Mouse (Mus musculus) midbrain, embryonic 15.5 days (tissue): ENCODE measurements at regions not wholly inside any gene's neighbourhood (a gene's known extent, or its start where the extent isn't known, plus 50 kb on each side); places are given as distances from the start of the nearest gene placed in this dataset.

Experiments
- ATAC-seq: fragments of 200-750 bp; cut with Nextera tagmentation; replicated peaks from 2 replicates; pipeline ENCODE4 v1.8.0; 2017; ENCODE audit warnings: moderate TSS enrichment
- H3K27ac ChIP-seq: fragments of 300-500 bp; sonication (generic); 2 replicates; pipeline ENCODE4 v1.5.1; 2015; ENCODE audit warnings: mild to moderate bottlenecking, inconsistent platforms
- H3K27me3 ChIP-seq: fragments of 300-500 bp; sonication (generic); replicated peaks from 2 replicates; pipeline ENCODE4 v1.6.1; 2015; ENCODE audit warnings: inconsistent platforms
- H3K36me3 ChIP-seq: fragments of 300-500 bp; sonication (generic); replicated peaks from 2 replicates; pipeline ENCODE4 v1.6.1; 2015; ENCODE audit warnings: inconsistent platforms
- H3K4me1 ChIP-seq: fragments of 300-500 bp; sonication (generic); 2 replicates; pipeline ENCODE4 v1.6.1; 2015; ENCODE audit warnings: inconsistent platforms
- H3K4me2 ChIP-seq: fragments of 300-500 bp; sonication (generic); 2 replicates; pipeline ENCODE4 v1.6.1; 2015; ENCODE audit warnings: inconsistent platforms, mild to moderate bottlenecking, moderate library complexity
- H3K4me3 ChIP-seq: fragments of 300-500 bp; sonication (generic); 2 replicates; pipeline ENCODE4 v1.5.1; 2015; ENCODE audit warnings: mild to moderate bottlenecking, inconsistent platforms
- H3K9ac ChIP-seq: fragments of 300-500 bp; sonication (generic); 2 replicates; pipeline ENCODE4 v1.6.1; 2015; ENCODE audit warnings: mild to moderate bottlenecking, inconsistent platforms
- H3K9me3 ChIP-seq: fragments of 300-500 bp; sonication (generic); 2 replicates; pipeline ENCODE4 v1.6.1; 2016; ENCODE audit warnings: inconsistent platforms
- WGBS: fragments of 180-500 bp; shearing (Covaris S2); methylation state at CpG from one replicate; pipeline ENCODE4 v1.1.7; 2015; ENCODE audit warnings: mixed read lengths; 5-methylcytosine and 5-hydroxymethylcytosine counted together

DNA sequence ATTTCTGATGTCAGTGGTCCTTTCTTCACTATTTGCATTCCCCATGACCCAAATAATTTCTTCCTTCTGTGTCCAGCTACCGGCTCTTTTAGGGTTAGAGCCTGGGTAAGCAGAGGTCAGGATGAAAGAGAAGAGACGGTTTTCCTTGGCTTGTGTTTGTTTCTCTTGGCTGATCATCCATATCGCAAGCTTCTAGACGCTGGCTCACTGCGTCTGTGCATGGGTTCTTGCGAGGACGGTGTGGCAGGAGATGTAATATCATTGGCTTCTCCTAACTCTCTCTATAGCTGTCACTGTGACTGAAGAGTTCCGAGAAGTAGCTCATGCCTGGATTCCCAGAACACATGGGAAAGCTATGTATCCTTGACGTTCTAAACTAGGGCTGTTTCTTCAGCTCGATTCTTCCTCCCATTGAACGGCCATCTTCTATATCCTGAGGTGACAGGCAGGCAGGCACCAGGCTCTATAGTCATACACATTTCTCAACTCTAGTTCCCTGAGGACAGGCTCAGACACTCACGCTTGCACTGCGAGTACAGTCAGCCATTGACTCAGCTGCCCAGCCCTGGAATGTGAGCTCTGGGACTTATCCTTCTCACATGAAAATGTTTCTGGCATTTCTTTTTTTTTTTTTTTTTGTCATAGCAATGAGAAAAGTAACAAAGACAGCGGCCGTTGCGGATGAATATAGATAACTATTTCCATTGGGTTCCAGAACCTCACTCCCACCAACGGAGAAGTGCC is 85.0 kb downstream of the Bach1 start:
- Histone ChIP-seq H3K36me3 (no peaks in the 10 kb centered on the region), H3K4me3 (no peak overlapping the region), H3K9ac (no peak overlapping the region), H3K4me1 (peaks cover 7% of the 10 kb centered on the region; the same call in 1 of the 2 replicates), H3K27ac (no peak overlapping the region), H3K27me3 (no peaks in the 10 kb centered on the region), H3K4me2 (no peak overlapping the region), H3K9me3 (no peaks in the 10 kb centered on the region)
- WGBS: 66% methylated on average over 17 of the region's 17 CpGs
- no peak for ATAC-seq

DNA sequence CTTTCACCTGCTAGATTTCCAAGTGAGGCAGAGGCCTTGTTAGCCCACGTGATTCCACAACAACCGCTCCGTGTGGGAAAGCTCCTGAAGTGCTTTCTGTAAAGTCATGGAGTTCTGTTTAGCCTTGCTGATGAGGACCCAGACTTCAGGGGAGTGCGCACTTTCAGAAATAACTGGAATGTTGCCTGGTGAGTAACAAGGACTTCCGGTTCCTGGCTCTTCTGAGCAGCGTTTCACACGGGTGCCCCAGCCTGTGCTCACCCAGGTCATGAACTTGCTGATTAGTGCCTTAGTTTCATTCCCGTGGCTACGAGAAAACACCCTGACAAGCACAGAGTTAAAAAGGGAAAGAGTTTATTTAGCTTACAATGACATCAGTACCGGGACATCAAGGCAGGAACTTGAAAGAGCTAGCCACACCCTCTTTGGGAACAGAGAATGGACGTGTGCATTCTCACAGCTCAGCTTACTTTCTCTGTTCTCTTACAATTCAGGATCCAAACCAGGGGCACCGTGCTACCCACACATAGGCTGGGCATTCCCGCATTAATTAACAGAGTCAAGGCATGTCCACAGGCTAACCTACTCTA is 85.8 kb downstream of the Bach1 start:
- H3K4me2 ChIP-seq: no peak overlapping the region
- WGBS: 55% methylated on average over 13 of the region's 13 CpGs
- H3K9ac ChIP-seq: no peak overlapping the region
- H3K27me3 ChIP-seq: no peaks in the 10 kb centered on the region
- no peaks in the 10 kb centered on the region for H3K36me3 ChIP-seq
- ATAC-seq: no peak
- H3K4me1 ChIP-seq: peaks cover 7% of the 10 kb centered on the region; the same call in 1 of the 2 replicates
- no peaks in the 10 kb centered on the region for H3K9me3 ChIP-seq
- no peak overlapping the region for H3K4me3 ChIP-seq
- no peak overlapping the region for H3K27ac ChIP-seq

DNA sequence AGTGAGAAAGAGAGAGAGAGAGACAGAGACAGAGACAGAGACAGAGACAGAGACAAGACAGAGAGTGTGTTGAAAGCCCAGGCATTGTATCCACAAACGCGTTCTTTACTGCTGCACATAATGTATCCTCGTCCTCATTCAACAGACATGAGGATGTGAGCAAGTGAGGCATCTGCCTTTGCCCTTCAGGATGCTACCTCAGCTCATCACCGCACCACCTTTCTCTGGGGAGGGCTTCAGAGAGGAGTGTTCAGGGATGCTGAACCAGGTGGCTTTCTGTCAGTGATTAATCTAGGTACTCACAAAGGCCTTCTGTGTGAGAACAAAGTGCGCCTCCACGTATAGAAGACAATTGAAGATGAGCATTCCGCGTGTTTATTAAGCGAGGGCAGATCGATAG is 90.8 kb downstream of the Bach1 start:
- H3K27ac ChIP-seq: no peak overlapping the region

DNA sequence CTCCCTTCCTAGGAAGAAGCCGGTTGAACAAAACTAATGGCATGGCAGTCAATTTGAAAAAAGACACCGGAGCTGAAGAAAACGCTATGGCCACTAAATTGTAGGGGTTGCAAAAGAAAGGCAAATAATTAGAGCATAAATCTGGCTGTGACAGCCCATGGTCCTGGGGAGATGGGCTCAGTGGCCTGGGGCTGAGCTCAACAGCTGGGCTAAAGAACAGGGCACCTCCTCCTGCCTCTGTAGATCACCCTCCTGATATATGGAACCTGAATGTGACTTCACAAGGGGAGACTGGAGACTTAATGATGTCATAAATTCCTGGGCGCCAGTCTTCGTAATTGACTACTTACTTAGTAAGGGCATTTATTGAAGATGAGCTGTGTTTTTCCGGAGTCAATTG is 91.2 kb downstream of the Bach1 start:
- Histone ChIP-seq H3K9ac (no peak overlapping the region), H3K27ac (no peak overlapping the region), H3K27me3 (no peaks in the 10 kb centered on the region), H3K36me3 (no peaks in the 10 kb centered on the region), H3K4me2 (no peak overlapping the region), H3K4me3 (no peak overlapping the region), H3K9me3 (no peaks in the 10 kb centered on the region), H3K4me1 (no peaks in the 10 kb centered on the region)
- ATAC-seq: no peak
- WGBS: 85% methylated on average over 6 of the region's 6 CpGs

More for the DNA sequence above, 90.8 kb downstream of the Bach1 start:
- Histone ChIP-seq H3K36me3 (no peaks in the 10 kb centered on the region), H3K9ac (no peak overlapping the region), H3K9me3 (no peaks in the 10 kb centered on the region), H3K4me2 (no peak overlapping the region), H3K4me1 (no peaks in the 10 kb centered on the region), H3K4me3 (no peak overlapping the region), H3K27me3 (no peaks in the 10 kb centered on the region)
- 93% methylated on average over 10 of the region's 10 CpGs for WGBS
- ATAC-seq: no peak

DNA sequence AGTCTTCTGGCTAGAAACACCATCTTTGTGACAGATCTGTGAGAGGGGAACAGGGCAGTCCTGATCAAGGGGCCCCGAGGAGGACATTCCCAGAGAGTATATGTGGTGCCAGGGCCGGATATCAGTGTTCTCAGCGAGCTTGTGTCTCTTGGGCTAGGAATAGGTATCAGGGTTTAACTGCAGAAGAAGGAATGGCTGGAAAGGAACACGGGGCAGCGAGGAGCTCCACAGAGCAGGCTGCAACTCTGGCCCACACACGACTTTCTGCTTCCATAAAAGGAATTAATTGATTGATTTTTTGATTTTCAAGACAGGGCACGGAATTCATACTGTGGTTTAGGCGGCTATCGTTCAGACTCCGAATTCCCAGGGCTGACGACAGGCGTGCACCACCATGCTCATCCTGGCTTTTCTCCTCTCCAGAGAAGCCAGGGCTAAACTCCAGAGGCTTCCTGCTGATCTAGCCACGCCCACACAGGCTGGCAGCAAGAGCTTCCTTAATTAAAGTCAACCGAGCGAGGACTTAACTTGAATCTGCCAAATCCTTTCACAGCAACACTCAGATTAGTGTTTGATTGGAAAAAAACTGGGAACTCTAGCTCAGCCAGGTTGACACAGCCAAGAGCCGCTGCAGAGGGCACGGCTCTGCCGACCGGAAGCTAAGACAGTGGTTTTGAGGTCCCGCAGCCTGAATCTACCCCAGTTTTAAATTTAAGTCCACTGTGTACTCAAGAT is 97.9 kb downstream of the Bach1 start:
- H3K27me3 ChIP-seq: no peaks in the 10 kb centered on the region
- peak overlapping the region; percentile 55 for H3K4me2 ChIP-seq
- peak; percentile 91 for ATAC-seq
- 4% methylated on average over 20 of the region's 20 CpGs for whole genome bisulfite sequencing
- peak overlapping the region; percentile 30 for H3K4me3 ChIP-seq
- H3K9ac ChIP-seq: no peak overlapping the region
- no peak overlapping the region for H3K27ac ChIP-seq
- H3K36me3 ChIP-seq: no peaks in the 10 kb centered on the region
- peaks cover 13% of the 10 kb centered on the region for H3K4me1 ChIP-seq
- H3K9me3 ChIP-seq: no peaks in the 10 kb centered on the region

DNA sequence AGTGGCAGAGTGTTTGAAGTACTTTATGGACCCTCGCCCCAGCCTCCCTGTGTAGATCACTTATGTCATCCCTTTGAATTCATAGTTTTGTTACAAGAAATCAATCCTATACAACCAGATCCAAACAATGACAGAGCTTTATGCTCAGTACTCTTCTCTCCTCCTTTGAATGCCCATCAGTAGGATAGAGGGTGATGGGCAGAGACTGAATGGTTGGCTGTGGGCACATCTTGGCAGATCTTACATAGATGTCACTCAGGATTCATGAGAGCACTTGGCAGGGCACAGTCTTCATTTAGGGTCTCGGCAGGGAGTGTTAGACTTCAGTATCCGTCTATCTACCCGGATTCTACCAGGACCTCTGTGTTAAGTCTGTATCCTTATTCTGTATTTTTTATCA is 103.6 kb downstream of the Bach1 start:
- H3K27me3 ChIP-seq: no peaks in the 10 kb centered on the region
- no peaks in the 10 kb centered on the region for H3K36me3 ChIP-seq
- no peak for ATAC-seq
- H3K9me3 ChIP-seq: no peaks in the 10 kb centered on the region
- 82% methylated on average over 4 of the region's 4 CpGs for WGBS
- H3K4me3 ChIP-seq: no peak overlapping the region
- no peak overlapping the region for H3K27ac ChIP-seq
- H3K4me1 ChIP-seq: peaks cover 3% of the 10 kb centered on the region; the same call in 1 of the 2 replicates
- H3K4me2 ChIP-seq: no peak overlapping the region
- no peak overlapping the region for H3K9ac ChIP-seq

DNA sequence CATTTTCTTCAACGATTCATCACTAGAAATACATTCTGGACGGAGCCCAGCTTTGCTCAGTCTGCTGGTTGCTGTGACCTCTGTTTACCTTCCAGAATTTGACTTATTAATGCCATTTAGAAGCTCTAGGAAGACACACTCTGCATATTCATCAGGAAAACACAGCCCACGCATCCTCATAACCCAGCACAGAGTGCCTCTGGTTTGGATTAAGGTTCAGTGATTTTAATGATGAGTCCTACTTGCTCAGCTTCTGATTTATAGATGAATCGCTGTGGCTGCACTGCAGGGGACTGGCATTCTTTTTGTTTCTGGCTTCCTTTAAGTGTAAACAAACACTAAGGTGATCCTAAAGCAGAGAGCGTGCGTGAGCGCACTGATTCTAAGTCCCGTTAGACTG is 118.8 kb downstream of the Bach1 start:
- H3K9me3 ChIP-seq: no peaks in the 10 kb centered on the region
- H3K27ac ChIP-seq: no peak overlapping the region
- H3K36me3 ChIP-seq: no peaks in the 10 kb centered on the region
- no peak overlapping the region for H3K4me2 ChIP-seq
- H3K9ac ChIP-seq: no peak overlapping the region
- no peaks in the 10 kb centered on the region for H3K4me1 ChIP-seq
- 68% methylated on average over 8 of the region's 8 CpGs for WGBS
- ATAC-seq: no peak
- no peaks in the 10 kb centered on the region for H3K27me3 ChIP-seq
- no peak overlapping the region for H3K4me3 ChIP-seq

DNA sequence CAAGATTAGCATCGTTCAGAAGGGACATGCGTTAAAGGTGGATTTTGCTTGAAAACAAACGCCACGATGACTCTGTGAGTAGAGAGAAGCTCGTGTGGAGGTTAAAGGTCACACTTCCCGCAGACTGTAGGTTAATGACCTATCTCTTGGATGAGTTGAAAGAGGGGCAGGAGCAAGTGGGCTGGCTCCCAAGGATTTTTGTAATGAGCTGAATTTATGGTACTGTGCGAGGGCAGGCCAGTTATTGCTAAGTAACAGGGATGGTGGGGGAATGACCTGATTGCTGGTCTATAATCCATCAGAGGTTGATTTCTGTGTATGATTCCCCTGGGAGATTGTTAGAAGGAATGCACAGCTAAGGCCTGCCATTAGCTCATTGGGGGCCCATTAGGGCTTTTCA is 135.6 kb downstream of the Bach1 start:
- Histone ChIP-seq H3K9ac (no peak overlapping the region), H3K4me1 (peaks cover 12% of the 10 kb centered on the region), H3K9me3 (no peaks in the 10 kb centered on the region), H3K4me3 (no peak overlapping the region), H3K27me3 (no peaks in the 10 kb centered on the region), H3K27ac (peak overlapping the region; percentile 6; the same call in 1 of the 2 replicates), H3K4me2 (no peak overlapping the region), H3K36me3 (no peaks in the 10 kb centered on the region)
- 37% methylated on average over 7 of the region's 7 CpGs for WGBS
- ATAC-seq: peak; percentile 66; the same call in 1 of the 2 replicates

DNA sequence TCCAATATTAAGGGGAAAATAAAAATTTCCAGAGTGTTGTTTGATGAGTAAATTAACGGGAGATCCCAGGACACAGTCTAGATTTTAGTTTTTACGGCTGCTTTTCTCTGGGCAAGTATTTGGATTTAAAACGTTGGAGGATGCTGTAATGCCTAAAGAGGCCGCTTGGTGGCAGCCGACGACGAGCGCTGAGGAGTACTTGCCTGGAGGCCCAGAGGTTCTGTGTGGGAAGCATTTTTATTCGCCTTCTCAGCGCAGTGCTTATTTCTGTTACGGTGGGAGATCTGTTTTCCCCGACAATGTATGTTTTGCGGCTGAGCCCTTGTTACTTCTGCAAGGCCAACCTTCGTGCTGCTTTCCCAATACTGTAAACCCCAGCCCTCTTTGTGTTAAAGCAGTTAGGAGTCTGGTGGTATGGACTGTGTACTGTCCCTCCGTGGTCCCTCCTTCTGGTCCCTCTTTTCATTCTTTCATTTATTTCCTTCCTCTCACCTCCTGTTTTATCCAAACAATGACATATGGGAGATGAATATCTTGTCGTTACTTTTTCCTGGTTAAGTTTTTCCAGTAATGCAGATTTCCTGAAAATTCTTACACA is 142.3 kb downstream of the Bach1 start:
- peak; percentile 89 for ATAC-seq
- no peak overlapping the region for H3K4me3 ChIP-seq
- H3K9me3 ChIP-seq: no peaks in the 10 kb centered on the region
- no peaks in the 10 kb centered on the region for H3K36me3 ChIP-seq
- no peaks in the 10 kb centered on the region for H3K27me3 ChIP-seq
- no peak overlapping the region for H3K9ac ChIP-seq
- 13% methylated on average over 16 of the region's 16 CpGs for WGBS
- peak overlapping the region; percentile 24; the same call in 1 of the 2 replicates for H3K4me2 ChIP-seq
- 0 out of 2 replicates have a peak, but pooled peaks cover 4% of the 10 kb centered on the region for H3K4me1 ChIP-seq
- peak overlapping the region; percentile 39; the same call in 1 of the 2 replicates for H3K27ac ChIP-seq
